Mouse (Mus musculus) erythroblast, embryonic 14.5 days (primary cell): ENCODE measurements around the gene Neurod6.

ENCODE experiments used
- GATA1 ChIP-seq: IDR thresholded peaks from 2 replicates; pipeline ENCODE4 v1.6.1; 2012; ENCODE audit warnings: low read length, inconsistent platforms, mixed read lengths
- TAL1 ChIP-seq: IDR thresholded peaks from 3 replicates; pipeline ENCODE4 v1.6.1; 2012; ENCODE audit warnings: low read length, inconsistent platforms, mixed read lengths

DNA sequence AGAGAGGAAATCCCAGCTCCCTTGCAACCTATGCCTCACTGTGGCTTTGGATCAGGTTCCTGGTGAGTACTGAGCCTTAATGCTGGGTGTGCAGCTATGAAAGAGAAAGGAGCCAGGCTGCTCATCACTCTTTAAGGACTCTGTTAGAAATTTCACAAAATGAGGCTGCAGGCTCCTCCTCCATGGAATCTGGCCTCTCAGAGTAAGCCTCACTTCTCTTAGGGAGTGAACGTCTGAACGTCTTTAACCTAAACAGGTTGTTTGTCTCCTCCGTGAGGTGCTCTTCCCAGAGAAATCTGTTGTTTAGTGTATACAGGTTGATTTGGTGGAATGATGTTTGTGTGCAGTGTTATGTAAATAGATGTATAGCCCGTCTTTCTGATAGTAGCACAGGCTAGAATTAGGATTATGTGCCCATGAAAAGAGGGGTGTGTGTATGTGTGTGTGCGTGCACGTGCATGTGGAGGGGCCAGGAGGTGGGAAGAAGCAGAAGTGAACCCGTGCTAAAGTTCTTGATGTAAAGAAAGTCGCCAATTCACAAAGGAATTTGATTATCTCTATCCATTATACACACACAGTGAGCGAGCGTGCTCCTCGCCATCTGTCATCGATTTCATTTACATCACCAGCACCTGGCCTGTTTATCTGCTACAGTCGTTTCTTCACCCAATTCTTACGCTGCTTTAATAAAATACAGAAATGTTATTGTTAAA, 34.8 kb downstream of the Neurod6 start:
- TF ChIP-seq GATA1 = no peak
- TF ChIP-seq TAL1 = no peak
